15 mouse cellular contexts compared by ENCODE assay signal in the genomic region with DNA sequence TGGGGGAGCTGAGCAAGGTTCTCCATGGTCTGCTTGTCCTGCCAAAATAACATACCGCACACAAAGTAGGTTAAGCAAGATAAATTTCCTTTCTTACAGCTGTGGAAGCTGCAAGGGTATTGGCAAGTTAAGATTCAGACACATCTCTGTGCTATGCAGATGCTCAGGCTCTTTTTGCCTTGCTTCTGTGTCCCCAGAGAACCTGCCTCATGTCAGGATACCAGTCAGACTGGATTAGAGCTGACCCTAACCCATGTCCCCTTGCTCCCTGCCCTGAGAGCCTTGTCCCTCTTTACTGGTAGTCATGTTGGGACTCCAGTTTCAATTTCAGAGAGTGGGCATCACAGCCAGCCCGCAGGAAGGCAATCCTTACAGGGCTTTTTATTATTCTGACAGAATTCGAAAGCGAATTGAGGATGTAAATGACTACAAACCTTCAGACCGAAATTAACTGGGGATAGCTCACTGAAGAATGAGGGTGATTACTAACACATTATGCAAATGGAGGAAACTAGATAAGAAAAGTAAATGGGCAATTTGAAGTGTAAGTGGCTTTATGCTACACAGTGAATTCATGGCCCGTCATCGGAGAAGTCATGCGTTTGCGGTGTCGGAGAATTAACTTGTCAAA. TPM values are rescaled to one million over a fixed set of nuclear protein-coding genes. Genes with fewer than 3 reads are reported as not detected.
DNase-seq lines count a peak whose midpoint lies in the region; ATAC-seq and TF ChIP-seq lines count a peak whose summit lies in the region.
"Had no signal": no experiment of that assay in that cellular context is flagged by ENCODE, and none has a peak within 500 bp of the region (broad histone marks: within the 10 kb centered on the region; RNA-seq: fewer than 3 reads in every experiment).

No protein-coding gene starts in this region.

- H3K4me1 ChIP-seq in hindbrain, embryonic 13.5 days (replicated peaks): peaks cover 12% of the 10 kb centered on the region
- H3K4me1 ChIP-seq in hindbrain, postnatal 0 days (ENCODE audit: insufficient read depth, low read length): no peaks in the 10 kb centered on the region
- H3K4me1 ChIP-seq in midbrain, embryonic 11.5 days (ENCODE audit: control insufficient read depth, insufficient read depth, low read length): no peaks in the 10 kb centered on the region
- H3K4me1 ChIP-seq in midbrain, embryonic 10.5 days: no peaks in the 10 kb centered on the region
- no peaks in the 10 kb centered on the region for H3K4me1 ChIP-seq in brown adipose tissue, adult 24 weeks (ENCODE audit: control insufficient read depth, insufficient read depth, insufficient read length, low read length)
- H3K4me1 ChIP-seq in neural tube, embryonic 14.5 days (ENCODE audit: control insufficient read depth, insufficient read depth, low read length): 0 out of 2 replicates have a peak, but pooled peaks cover 9% of the 10 kb centered on the region

- H3K27me3 ChIP-seq in hindbrain, embryonic 13.5 days: no peaks in the 10 kb centered on the region
- no peaks in the 10 kb centered on the region for H3K27me3 ChIP-seq in hindbrain, postnatal 0 days (ENCODE audit: insufficient read depth, low read length)
- no peaks in the 10 kb centered on the region for H3K27me3 ChIP-seq in midbrain, embryonic 11.5 days (ENCODE audit: control insufficient read depth, insufficient read depth, low read length)
- no peaks in the 10 kb centered on the region for H3K27me3 ChIP-seq in midbrain, embryonic 10.5 days (ENCODE audit: low read depth, poor library complexity, severe bottlenecking)
- no peaks in the 10 kb centered on the region for H3K27me3 ChIP-seq in neural tube, embryonic 14.5 days (ENCODE audit: control insufficient read depth, insufficient read depth, low read length)
- H3K27me3 ChIP-seq: embryonic facial prominence, embryonic 13.5 days; Patski had no signal

- peak; percentile 51; the same call in 1 of the 2 replicates for ATAC-seq in hindbrain, embryonic 13.5 days (ENCODE audit: low FRiP score)
- ATAC-seq in hindbrain, postnatal 0 days: no peak
- ATAC-seq in midbrain, embryonic 11.5 days (ENCODE audit: low FRiP score): no peak
- ATAC-seq in neural tube, embryonic 14.5 days (ENCODE audit: low read depth): peak; percentile 55; the same call in 1 of the 2 replicates
- ATAC-seq: Patski had no signal

- no peaks in the 10 kb centered on the region for H3K9me3 ChIP-seq in hindbrain, embryonic 13.5 days
- no peaks in the 10 kb centered on the region for H3K9me3 ChIP-seq in hindbrain, postnatal 0 days (ENCODE audit: low read length)
- H3K9me3 ChIP-seq in midbrain, embryonic 11.5 days (ENCODE audit: control insufficient read depth, low read length): no peaks in the 10 kb centered on the region
- no peaks in the 10 kb centered on the region for H3K9me3 ChIP-seq in midbrain, embryonic 10.5 days (replicated peaks)
- no peaks in the 10 kb centered on the region for H3K9me3 ChIP-seq in neural tube, embryonic 14.5 days (ENCODE audit: control insufficient read depth, low read length)
- H3K9me3 ChIP-seq: embryonic facial prominence, embryonic 13.5 days had no signal

- 69% methylated on average over 10 of the region's 10 CpGs for WGBS in hindbrain, embryonic 13.5 days
- 75% methylated on average over 10 of the region's 10 CpGs for WGBS in hindbrain, postnatal 0 days
- 89% methylated on average over 10 of the region's 10 CpGs for WGBS in midbrain, embryonic 11.5 days
- 89% methylated on average over 10 of the region's 10 CpGs for WGBS in midbrain, embryonic 10.5 days
- 55% methylated on average over 10 of the region's 10 CpGs for WGBS in neural tube, embryonic 14.5 days

- H3K36me3 ChIP-seq in hindbrain, embryonic 13.5 days: no peaks in the 10 kb centered on the region
- H3K36me3 ChIP-seq in hindbrain, postnatal 0 days (ENCODE audit: insufficient read depth, low read length): no peaks in the 10 kb centered on the region
- H3K36me3 ChIP-seq in midbrain, embryonic 11.5 days (ENCODE audit: control insufficient read depth, insufficient read depth, low read length): no peaks in the 10 kb centered on the region
- H3K36me3 ChIP-seq in midbrain, embryonic 10.5 days: no peaks in the 10 kb centered on the region
- H3K36me3 ChIP-seq in neural tube, embryonic 14.5 days (ENCODE audit: control insufficient read depth, insufficient read depth, low read length): no peaks in the 10 kb centered on the region
- H3K36me3 ChIP-seq: embryonic facial prominence, embryonic 13.5 days had no signal

- H3K27ac ChIP-seq in hindbrain, embryonic 13.5 days: peak overlapping the region; percentile 65; the same call in 1 of the 2 replicates
- H3K27ac ChIP-seq in hindbrain, postnatal 0 days: no peak overlapping the region
- H3K27ac ChIP-seq in midbrain, embryonic 11.5 days (ENCODE audit: low read depth, low read length): no peak overlapping the region
- H3K27ac ChIP-seq in midbrain, embryonic 10.5 days (replicated peaks): no peak overlapping the region
- H3K27ac ChIP-seq in brown adipose tissue, adult 24 weeks (replicated peaks; ENCODE audit: low read depth, low read length): peak overlapping the region; percentile 50
- H3K27ac ChIP-seq in neural tube, embryonic 14.5 days (ENCODE audit: low read depth, low read length): no peak overlapping the region
- H3K27ac ChIP-seq: embryonic facial prominence, embryonic 13.5 days; liver, embryonic 14.5 days had no signal

- no peak overlapping the region for H3K4me3 ChIP-seq in hindbrain, embryonic 13.5 days
- no peak overlapping the region for H3K4me3 ChIP-seq in hindbrain, postnatal 0 days (ENCODE audit: low read length)
- H3K4me3 ChIP-seq in midbrain, embryonic 11.5 days (ENCODE audit: low read depth, low read length): no peak overlapping the region
- no peak overlapping the region for H3K4me3 ChIP-seq in midbrain, embryonic 10.5 days
- no peak overlapping the region for H3K4me3 ChIP-seq in brown adipose tissue, adult 24 weeks (ENCODE audit: insufficient read depth, low read depth, low read length)
- no peak overlapping the region for H3K4me3 ChIP-seq in neural tube, embryonic 14.5 days (ENCODE audit: low read depth, low read length)
- H3K4me3 ChIP-seq: embryonic facial prominence, embryonic 13.5 days had no signal

- no peak for TF ChIP-seq CTCF in hindbrain, postnatal 0 days (IDR thresholded peaks at IDR 0.05; ENCODE audit: low read depth)

- no peak overlapping the region for H3K9ac ChIP-seq in hindbrain, embryonic 13.5 days
- H3K9ac ChIP-seq in hindbrain, postnatal 0 days (replicated peaks; ENCODE audit: low read length): no peak overlapping the region
- no peak overlapping the region for H3K9ac ChIP-seq in midbrain, embryonic 11.5 days (ENCODE audit: low read length)
- no peak overlapping the region for H3K9ac ChIP-seq in neural tube, embryonic 14.5 days (replicated peaks; ENCODE audit: low read depth, low read length)
- H3K9ac ChIP-seq: embryonic facial prominence, embryonic 13.5 days; liver, embryonic 14.5 days had no signal

- DNase-seq in hindbrain, postnatal 0 days (ENCODE audit: low spot score): no peak
- peak; percentile 68 for DNase-seq in midbrain, embryonic 11.5 days (ENCODE audit: low spot score, missing footprints)
- DNase-seq in midbrain, embryonic 10.5 days (ENCODE audit: low spot score): no peak
- DNase-seq in lung, postnatal 4 days: no peak
- DNase-seq in ovary, adult 18-20 months (ENCODE audit: low spot score): no peak
- DNase-seq: cerebellum, postnatal 25 days; heart, postnatal 4 days; layer of hippocampus, adult 9-11 months; lung, postnatal 36 days had no signal

- H3K4me2 ChIP-seq in hindbrain, embryonic 13.5 days: no peak overlapping the region; the same call in 1 of the 2 replicates
- no peak overlapping the region for H3K4me2 ChIP-seq in hindbrain, postnatal 0 days (ENCODE audit: low read depth, low read length)
- H3K4me2 ChIP-seq in midbrain, embryonic 11.5 days: no peak overlapping the region
- H3K4me2 ChIP-seq in neural tube, embryonic 14.5 days (ENCODE audit: low read depth, low read length): no peak overlapping the region
- H3K4me2 ChIP-seq: embryonic facial prominence, embryonic 13.5 days had no signal

RNA-seq across cellular contexts. Expression of a gene that starts 19.0 kb away (rescaled TPM):
- 2.8 and 3.5 TPM in 2 replicates for polyA plus RNA-seq in hindbrain, embryonic 13.5 days (2015; fragmentation: Nextera tagmentation; extraction: Ambion mirVana)
- total RNA-seq in hindbrain, postnatal 0 days (2014; rRNA removed): 4.7 and 4.9 TPM in 2 replicates
- 3.0 and 3.3 TPM in 2 replicates for polyA plus RNA-seq in hindbrain, postnatal 0 days (2015; fragmentation: Nextera tagmentation; extraction: Ambion mirVana)
- polyA plus RNA-seq in midbrain, embryonic 11.5 days (2014; fragmentation: Nextera tagmentation; extraction: Ambion mirVana): 0.38 and 0.81 TPM in 2 replicates
- 0.84 and 0.94 TPM in 2 replicates for polyA plus RNA-seq in midbrain, embryonic 10.5 days (2016; fragmentation: Nextera tagmentation; extraction: Ambion mirVana)
- 2.6 and 3.1 TPM in 2 replicates for polyA plus RNA-seq in brown adipose tissue, adult 24 weeks (2012; ENCODE audit: insufficient read depth, insufficient read length, missing spikeins)
- 5.8 and 5.9 TPM in 2 replicates for polyA plus RNA-seq in neural tube, embryonic 14.5 days (2014; fragmentation: Nextera tagmentation; extraction: Ambion mirVana)

Comparison
In these comparisons a context has a peak if more than half of its experiments do, and no peak if none do; other contexts are left out.
1. ATAC-seq: peak in hindbrain, embryonic 13.5 days (single experiment) and neural tube, embryonic 14.5 days (single experiment); none in hindbrain, postnatal 0 days (single experiment) and midbrain, embryonic 11.5 days (single experiment).
2. H3K27ac ChIP-seq: peak in hindbrain, embryonic 13.5 days (single experiment) and brown adipose tissue, adult 24 weeks (single experiment); none in hindbrain, postnatal 0 days (single experiment), midbrain, embryonic 11.5 days (single experiment), midbrain, embryonic 10.5 days (single experiment) and neural tube, embryonic 14.5 days (single experiment).